Mouse (Mus musculus): ENCODE measurements around the gene Mcrip2.

GRCm38 (mm10) chr17:25895415-25895814 is 26.9 kb upstream of the Mcrip2 start:
- TF ChIP-seq BHLHE40 (IDR thresholded peaks at IDR 0.05; ENCODE audit: low read depth, low read length) (no peak), EP300 (IDR thresholded peaks at IDR 0.05; ENCODE audit: low read length) (no peak), ETS1 (conservative IDR thresholded peaks at IDR 0.05; ENCODE audit: low read depth, low read length) (no peak), ZC3H11A (IDR thresholded peaks at IDR 0.05; ENCODE audit: low read depth, low read length) (no peak), MEF2A (IDR thresholded peaks at IDR 0.05; ENCODE audit: borderline replicate concordance, low read depth, low read length) (no peak)
